Mouse (Mus musculus): Measurements from ENCODE around the gene Macrod1. TPM values are rescaled to one million over a fixed set of nuclear protein-coding genes. Genes with fewer than 3 reads are reported as not detected.

Macrod1 gene
- total RNA-seq, 2 experiments from 2014 or later, result 6.3 to 7.8 TPM

DNA sequence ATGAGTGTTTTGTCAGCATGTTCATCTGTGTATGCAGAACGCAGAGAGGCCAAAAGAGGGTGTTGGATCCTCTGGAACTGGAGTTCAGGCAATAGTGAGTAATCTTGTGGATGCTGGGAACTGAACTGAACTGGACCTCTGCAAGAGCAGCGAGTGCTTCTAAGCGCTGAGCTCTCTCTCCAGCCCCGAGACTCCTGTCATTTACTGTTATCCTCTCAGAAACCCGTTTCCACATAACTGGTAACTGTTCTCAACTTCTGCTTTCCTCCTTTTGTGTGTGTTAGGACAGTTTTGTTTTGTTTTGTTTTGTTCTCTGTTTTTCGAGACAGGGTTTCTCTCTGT, 161.3 kb downstream of the Macrod1 start:
- peak; percentile 53 for ATAC-seq (replicated peaks; ENCODE audit: poor library complexity, severe bottlenecking)

DNA sequence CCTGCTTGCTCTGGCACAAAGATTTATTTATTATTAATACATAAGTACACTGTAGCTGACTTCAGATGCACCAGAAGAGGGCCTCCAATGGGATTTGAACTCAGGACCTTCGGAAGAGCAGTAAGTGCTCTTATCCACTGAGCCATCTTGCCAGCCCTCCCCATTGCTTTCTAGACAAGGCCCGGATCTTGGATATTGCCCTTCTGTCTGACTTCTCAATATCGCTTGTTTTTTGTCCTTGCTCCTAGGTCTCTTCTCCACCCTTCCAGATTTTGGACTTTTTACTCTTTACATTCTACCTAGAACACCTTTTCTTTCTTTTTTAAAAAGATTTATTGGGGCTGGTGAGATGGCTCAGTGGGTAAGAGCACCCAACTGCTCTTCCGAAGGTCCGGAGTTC, 162.1 kb downstream of the Macrod1 start:
- ATAC-seq (replicated peaks; ENCODE audit: poor library complexity, severe bottlenecking), result no peak

DNA sequence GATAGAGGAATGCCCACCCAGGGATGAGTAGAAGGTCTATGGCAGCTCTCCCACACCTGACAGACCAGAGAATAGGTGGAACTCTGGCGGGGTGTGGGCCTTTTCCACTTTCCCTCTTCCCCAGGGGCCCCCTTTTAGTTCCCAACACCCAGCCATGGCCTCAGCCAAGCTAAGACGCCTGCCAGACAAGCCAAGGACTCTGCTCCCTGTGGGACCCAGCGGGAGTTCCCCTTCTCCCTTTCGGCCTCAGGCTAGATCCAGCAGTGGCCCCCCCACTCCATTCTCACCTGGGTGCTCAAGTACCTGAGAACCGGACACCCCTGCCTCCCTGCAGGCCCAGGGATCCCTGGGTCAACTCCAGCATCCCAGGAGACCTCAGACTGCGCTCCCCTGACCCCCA, 165.6 kb downstream of the Macrod1 start:
- ATAC-seq (replicated peaks; ENCODE audit: poor library complexity, severe bottlenecking), result no peak

DNA sequence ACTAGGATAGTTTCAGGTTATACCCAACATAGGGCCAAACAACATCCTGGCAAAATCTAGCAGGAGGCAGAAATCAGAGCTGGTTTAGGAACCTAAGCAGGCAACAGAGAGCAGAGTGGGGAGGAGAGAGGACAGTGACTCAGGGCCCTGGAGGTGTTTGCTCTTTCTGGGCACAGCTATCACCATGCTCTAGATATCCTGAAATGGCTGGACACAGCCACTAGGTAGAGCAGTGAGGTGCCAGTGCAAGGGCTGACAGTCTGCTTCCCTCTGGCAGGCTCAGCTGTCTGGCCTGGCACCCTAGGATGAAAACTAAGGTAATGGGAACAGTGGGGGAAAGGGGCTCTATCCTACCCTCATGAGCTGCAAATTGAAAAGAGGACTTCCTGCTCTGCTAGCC, 166.9 kb downstream of the Macrod1 start:
- no peak for ATAC-seq (replicated peaks; ENCODE audit: poor library complexity, severe bottlenecking)

DNA sequence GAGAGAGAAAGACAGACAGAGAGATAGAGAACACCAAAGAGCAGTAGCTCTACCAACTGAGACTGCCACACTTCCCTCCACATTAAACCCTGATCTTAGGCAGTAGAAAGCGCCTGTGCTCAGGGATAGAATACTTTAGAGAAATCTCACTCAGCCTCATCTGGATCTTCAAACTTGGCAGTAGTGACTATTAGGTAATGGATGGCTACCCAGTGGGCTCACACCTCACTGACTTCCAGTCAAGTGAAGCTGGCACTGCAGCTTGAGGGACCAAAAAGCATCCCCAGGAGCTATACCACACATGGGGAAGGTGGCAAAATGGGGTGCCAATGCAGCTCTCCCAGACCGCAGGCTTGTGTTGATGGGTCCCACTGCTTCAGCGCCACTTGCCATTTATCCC, 167.6 kb downstream of the Macrod1 start:
- ATAC-seq (replicated peaks; ENCODE audit: poor library complexity, severe bottlenecking), result no peak

DNA sequence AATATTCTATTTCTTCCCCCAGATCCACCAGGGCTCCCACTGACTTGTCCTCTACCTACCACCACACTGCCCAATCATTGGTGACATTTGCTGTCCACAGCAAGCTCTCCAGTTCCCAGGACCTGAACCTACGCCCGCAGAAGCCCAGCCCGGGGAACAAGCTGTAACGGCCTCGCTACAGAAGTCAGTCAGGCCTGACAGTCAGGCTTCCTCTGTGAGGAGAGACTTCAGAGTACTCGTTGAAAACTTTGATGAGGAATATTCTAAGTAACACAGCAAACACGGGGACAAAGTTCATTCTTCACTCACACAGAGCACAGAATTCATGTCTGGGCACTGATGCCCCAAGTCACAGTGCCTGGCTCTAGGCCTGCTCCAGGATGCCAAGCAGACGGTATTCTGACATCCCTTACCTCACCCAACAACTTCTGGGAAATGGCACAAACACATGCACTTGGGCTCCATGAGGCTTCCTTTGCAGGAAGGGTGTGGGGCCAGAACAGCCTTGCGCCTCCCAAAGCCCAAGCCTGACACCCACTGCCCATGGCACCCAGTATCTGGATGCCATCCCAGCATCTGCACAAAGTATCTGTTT, 168.6 kb downstream of the Macrod1 start:
- ATAC-seq (replicated peaks; ENCODE audit: poor library complexity, severe bottlenecking), result no peak

DNA sequence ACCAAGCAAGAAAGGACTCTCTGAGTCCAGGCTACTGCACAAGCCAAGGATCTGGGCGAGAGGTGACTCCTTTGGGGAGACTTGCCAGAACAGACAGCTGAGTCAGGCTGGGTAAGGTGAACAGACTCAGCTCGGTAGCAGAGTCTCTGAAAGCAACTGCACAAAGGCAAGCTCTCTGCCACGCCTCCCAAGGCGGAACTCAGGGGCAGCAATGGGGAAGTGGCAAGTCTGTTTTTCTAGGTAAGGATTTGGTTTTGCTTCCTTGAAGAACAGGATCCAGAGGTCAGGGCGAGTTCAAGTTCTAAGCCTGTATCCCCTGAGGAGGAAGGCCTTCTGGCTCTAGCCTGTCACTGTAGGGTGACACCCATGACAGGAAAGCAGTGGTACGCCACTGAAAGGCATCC, 169.9 kb downstream of the Macrod1 start:
- ATAC-seq (replicated peaks; ENCODE audit: poor library complexity, severe bottlenecking), result peak; percentile 86

DNA sequence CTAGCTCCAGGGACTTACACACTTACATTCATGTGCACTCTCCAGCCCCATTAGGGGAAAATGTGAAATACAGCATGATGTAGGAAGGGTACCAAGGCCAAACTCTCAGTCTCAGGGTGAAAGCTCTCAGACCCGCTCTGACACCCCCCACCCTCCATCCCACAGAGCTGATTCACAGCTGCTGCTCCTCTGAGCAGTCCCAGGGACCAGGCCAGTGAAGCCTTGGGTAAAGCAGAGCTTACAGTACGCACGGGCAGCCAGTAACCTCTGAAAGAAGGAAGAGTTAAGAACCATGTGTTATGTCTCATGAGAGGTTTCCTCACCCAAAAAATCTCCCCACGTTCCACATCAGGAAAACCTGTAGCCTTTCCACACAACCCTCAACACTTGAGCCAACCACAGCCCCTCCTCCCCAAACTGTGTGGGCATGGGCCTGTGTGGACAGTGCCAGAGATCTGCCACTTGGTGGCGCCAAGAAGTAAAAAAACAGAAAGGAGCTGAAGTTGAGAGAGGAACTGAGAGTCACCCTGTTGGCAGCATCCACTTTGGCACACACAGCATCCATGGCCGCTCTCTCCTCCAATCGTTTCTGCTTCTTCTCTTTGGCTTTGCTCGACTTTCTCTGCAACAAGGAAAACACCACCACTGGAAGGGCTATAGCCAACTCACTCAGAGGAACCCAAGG, 178.1 kb downstream of the Macrod1 start:
- ATAC-seq (replicated peaks; ENCODE audit: poor library complexity, severe bottlenecking), result peak; percentile 98

DNA sequence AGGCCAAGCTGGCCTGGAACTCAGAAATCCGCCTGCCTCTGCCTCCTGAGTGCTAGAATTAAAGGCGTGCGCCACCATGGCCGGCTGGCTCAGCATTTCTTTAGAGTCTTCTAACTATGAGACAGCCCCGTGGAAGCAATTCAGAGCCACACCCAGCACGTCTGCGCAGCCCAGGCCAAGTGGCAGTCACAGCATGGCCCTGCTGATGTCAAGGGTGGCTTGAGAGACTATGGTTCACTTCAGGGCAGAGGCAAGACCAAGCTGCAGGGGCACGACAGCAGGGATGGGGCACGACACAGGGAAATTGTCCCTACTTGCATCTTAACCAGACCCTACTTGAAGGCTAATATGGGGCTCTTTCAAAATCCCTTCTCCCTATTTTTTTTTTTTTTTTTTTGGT, 178.9 kb downstream of the Macrod1 start:
- ATAC-seq (replicated peaks; ENCODE audit: poor library complexity, severe bottlenecking), result no peak

DNA sequence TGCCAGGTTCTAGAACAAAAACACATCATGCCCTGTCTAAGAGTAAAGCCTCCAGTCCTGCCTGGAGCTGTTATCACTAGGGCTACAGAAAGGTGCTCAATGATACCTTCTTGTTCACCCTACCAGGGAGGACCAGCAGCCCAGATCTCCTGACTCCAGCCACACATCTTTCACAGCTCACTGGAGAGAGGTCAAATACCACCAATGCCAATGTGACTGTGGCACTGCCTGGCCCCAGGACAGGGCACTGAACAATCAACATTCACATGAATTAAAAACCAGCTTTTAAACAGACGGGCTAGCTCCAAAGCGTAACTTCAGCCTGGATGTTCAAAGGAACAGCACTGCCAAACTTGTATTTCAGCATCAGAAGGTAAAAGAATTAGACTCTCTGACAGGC, 179.4 kb downstream of the Macrod1 start:
- ATAC-seq (replicated peaks; ENCODE audit: poor library complexity, severe bottlenecking), result no peak

DNA sequence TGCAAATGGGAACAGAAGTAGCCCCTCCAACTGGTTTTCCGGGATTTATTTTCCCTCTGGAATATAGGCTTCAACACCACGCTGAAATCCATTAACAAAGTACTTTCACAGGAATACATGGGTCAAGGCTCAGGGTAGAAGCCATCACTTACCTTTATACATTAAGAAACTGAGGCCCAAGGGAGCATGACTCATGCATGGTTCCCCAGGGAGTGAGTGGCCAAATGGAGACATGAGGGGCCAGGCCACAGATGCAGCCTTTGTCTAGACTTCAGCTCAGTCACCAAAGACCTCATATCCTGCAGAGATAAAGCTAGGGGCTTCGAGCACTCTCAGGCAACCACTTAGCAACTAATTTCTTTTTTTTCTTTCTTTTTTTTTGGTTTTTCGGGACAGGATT, 180.1 kb downstream of the Macrod1 start:
- ATAC-seq (replicated peaks; ENCODE audit: poor library complexity, severe bottlenecking), result no peak

DNA sequence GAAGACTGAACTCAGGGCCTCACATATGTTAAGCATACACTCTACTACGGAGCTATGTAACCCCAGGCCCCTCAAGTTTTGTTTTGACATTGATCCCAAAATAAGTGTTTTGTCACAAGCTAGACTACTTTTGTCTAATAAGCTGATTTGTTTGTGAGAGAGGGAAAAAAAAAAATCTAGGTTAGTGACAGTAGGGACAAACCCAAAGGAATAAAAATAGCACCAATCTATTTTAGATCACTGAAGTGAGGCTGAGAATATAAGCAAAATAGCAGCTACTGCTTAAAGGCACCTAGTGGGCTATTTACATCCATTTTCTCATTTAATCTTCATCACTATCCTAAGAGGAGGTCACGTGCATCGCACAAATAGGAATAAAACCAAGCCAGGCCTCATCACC, 183.0 kb downstream of the Macrod1 start:
- ATAC-seq (replicated peaks; ENCODE audit: poor library complexity, severe bottlenecking), result no peak

DNA sequence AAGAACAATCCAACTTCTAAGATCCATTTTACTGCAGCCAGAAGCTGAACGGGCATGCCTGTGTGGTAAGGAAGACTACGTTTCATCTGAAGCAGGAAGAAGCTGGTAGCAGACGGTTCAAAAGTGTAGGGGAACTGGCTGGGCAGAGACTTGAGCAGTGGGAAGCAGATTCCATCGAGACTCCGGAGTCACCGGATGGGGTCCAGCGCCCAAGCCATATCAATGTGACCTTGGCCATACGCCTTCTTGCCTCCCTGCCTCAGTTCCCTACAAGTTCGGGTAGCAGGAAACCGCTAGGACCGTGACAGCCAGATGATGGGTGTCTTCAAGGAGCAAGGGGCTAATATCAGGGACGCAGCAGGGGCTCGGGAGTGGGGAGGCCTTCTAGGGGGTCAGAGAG, 183.7 kb downstream of the Macrod1 start:
- ATAC-seq (replicated peaks; ENCODE audit: poor library complexity, severe bottlenecking), result no peak

DNA sequence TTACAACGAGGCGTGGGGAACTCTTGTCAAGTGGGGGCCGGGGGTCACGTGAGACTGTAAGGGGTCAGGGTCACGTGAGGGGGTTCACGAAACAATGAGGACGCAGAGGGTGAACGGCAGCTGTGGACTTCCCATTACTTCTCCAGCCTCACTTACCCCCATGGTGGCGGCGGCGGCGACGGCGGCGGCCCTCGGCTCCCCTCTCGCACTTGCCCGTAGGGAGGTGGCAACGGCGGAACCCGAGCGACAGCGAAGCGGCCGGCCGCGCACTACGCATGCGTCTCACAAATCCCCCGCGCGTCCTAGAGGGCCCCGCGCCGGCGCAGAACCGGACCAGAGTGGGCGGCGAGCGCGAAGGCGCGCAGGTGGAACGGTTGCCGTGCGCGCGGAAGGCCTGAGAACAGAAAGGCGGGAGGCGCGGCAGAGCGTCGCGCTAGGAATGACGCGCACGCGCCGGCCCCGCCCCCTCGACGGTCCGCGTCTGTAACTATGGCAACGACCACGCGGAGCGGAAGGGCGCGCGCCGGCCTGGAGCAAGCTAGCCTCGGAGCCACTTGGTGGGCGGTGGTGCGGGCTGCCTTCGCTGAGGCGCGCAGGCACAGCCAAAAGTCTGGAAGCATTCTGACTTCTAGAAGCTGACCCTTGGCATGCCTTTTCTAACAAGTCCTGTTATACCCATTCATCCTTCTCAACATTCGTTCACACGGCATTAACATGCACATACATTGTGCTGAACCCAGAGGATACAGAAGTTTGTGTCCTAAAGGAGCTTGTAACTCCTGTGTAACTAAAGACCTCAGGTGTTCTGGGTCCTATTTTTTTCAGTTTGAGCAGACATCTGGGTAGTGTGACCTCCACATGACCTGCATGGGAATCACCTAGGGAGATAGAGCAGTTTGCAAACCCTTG, 184.4 kb downstream of the Macrod1 start, which contains the start of gene Naa40:
TSS of gene Naa40 (minus strand) at position 402 of the 909 bp plus-strand sequence.
- ATAC-seq (replicated peaks; ENCODE audit: poor library complexity, severe bottlenecking), result peak; percentile 94

DNA sequence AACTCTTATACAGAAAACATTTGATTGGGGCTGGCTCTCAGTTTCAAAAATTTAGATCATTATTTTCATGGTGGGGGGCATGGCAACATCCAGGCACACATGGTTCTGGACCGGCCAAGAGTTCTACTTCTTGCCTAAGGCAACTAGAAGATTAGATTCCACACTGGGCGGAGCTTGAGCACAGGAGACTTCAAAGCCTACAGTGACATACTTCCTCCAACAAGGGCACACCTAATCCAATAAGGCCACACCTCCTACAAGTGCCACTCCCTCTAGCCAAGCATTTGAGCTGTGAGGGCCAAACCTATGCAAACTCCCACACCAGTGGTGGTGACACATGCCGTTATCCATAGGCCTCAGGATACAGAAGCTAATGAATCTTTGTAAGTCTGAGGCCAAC, 189.4 kb downstream of the Macrod1 start:
- ATAC-seq (replicated peaks; ENCODE audit: poor library complexity, severe bottlenecking), result no peak

Other genes starting within 250 kb of the Macrod1 start
- gene Rps6ka4, start 216.2 kb upstream of the Macrod1 start, total RNA-seq (2014; fragmentation: Nextera tagmentation), result 2.8 and 13.3 TPM in 2 replicates
- 3.9 and 8.1 TPM in 2 replicates for gene Rps6ka4, start 216.2 kb upstream of the Macrod1 start, total RNA-seq (2017)
- 17.8 and 22.6 TPM in 2 replicates for gene Ccdc88b, start 198.6 kb upstream of the Macrod1 start, total RNA-seq (2014; fragmentation: Nextera tagmentation)
- gene Ccdc88b, start 198.6 kb upstream of the Macrod1 start, total RNA-seq (2017), result 53.1 and 58.0 TPM in 2 replicates
- gene Trmt112, start 147.1 kb upstream of the Macrod1 start, total RNA-seq (2014; fragmentation: Nextera tagmentation), result 149 and 152 TPM in 2 replicates
- gene Trmt112, start 147.1 kb upstream of the Macrod1 start, total RNA-seq (2017), result 156 and 160 TPM in 2 replicates
- gene Prdx5, start 146.7 kb upstream of the Macrod1 start, total RNA-seq (2014; fragmentation: Nextera tagmentation), result 352 and 419 TPM in 2 replicates
- gene Prdx5, start 146.7 kb upstream of the Macrod1 start, total RNA-seq (2017), result 522 and 534 TPM in 2 replicates
- gene Esrra, start 135.0 kb upstream of the Macrod1 start, total RNA-seq (2014; fragmentation: Nextera tagmentation), result 10.7 and 29.3 TPM in 2 replicates
- 15.5 and 18.6 TPM in 2 replicates for gene Esrra, start 135.0 kb upstream of the Macrod1 start, total RNA-seq (2017)
- 3.0 TPM in 1 of 2 replicates, not detected in the other for gene Catsperz, start 131.4 kb upstream of the Macrod1 start, total RNA-seq (2014; fragmentation: Nextera tagmentation)
- gene Catsperz, start 131.4 kb upstream of the Macrod1 start, total RNA-seq (2017), result 2.8 and 4.5 TPM in 2 replicates
- not detected in 2 replicates for gene Kcnk4, start 122.3 kb upstream of the Macrod1 start, total RNA-seq (2014; fragmentation: Nextera tagmentation)
- not detected in 2 replicates for gene Kcnk4, start 122.3 kb upstream of the Macrod1 start, total RNA-seq (2017)
- 26.7 and 34.5 TPM in 2 replicates for gene Bad, start 114.9 kb upstream of the Macrod1 start, total RNA-seq (2014; fragmentation: Nextera tagmentation)
- 48.8 and 69.0 TPM in 2 replicates for gene Bad, start 114.9 kb upstream of the Macrod1 start, total RNA-seq (2017)
- gene Gpr137, start 114.3 kb upstream of the Macrod1 start, total RNA-seq (2014; fragmentation: Nextera tagmentation), result 15.0 and 18.5 TPM in 2 replicates
- gene Gpr137, start 114.3 kb upstream of the Macrod1 start, total RNA-seq (2017), result 14.9 and 15.8 TPM in 2 replicates
- 194 and 276 TPM in 2 replicates for gene Ppp1r14b, start 81.8 kb upstream of the Macrod1 start, total RNA-seq (2014; fragmentation: Nextera tagmentation)
- gene Ppp1r14b, start 81.8 kb upstream of the Macrod1 start, total RNA-seq (2017), result 94.5 and 105 TPM in 2 replicates
- gene Plcb3, start 80.3 kb upstream of the Macrod1 start, total RNA-seq (2014; fragmentation: Nextera tagmentation), result 8.0 and 14.6 TPM in 2 replicates
- 7.1 and 10.9 TPM in 2 replicates for gene Plcb3, start 80.3 kb upstream of the Macrod1 start, total RNA-seq (2017)
- gene Fkbp2, start 76.3 kb upstream of the Macrod1 start, total RNA-seq (2014; fragmentation: Nextera tagmentation), result 98.9 and 160 TPM in 2 replicates
- gene Fkbp2, start 76.3 kb upstream of the Macrod1 start, total RNA-seq (2017), result 173 and 197 TPM in 2 replicates
- 27.6 and 35.2 TPM in 2 replicates for gene Vegfb, start 69.2 kb upstream of the Macrod1 start, total RNA-seq (2014; fragmentation: Nextera tagmentation)
- gene Vegfb, start 69.2 kb upstream of the Macrod1 start, total RNA-seq (2017), result 6.2 and 7.4 TPM in 2 replicates
- 6.4 and 16.5 TPM in 2 replicates for gene Dnajc4, start 64.2 kb upstream of the Macrod1 start, total RNA-seq (2014; fragmentation: Nextera tagmentation)
- gene Dnajc4, start 64.2 kb upstream of the Macrod1 start, total RNA-seq (2017), result 7.9 and 11.8 TPM in 2 replicates
- gene Nudt22, start 60.7 kb upstream of the Macrod1 start, total RNA-seq (2014; fragmentation: Nextera tagmentation), result 8.5 and 14.4 TPM in 2 replicates
- 3.4 and 14.5 TPM in 2 replicates for gene Nudt22, start 60.7 kb upstream of the Macrod1 start, total RNA-seq (2017)
- gene Trpt1, start 60.7 kb upstream of the Macrod1 start, total RNA-seq (2014; fragmentation: Nextera tagmentation), result 3.0 TPM in 1 of 2 replicates, not detected in the other
- 0.21 and 0.60 TPM in 2 replicates for gene Trpt1, start 60.7 kb upstream of the Macrod1 start, total RNA-seq (2017)
- gene Fermt3, start 37.3 kb upstream of the Macrod1 start, total RNA-seq (2014; fragmentation: Nextera tagmentation), result 103 and 119 TPM in 2 replicates
- 182 and 230 TPM in 2 replicates for gene Fermt3, start 37.3 kb upstream of the Macrod1 start, total RNA-seq (2017)
- 162 and 187 TPM in 2 replicates for gene Stip1, start 16.8 kb upstream of the Macrod1 start, total RNA-seq (2014; fragmentation: Nextera tagmentation)
- 246 and 270 TPM in 2 replicates for gene Stip1, start 16.8 kb upstream of the Macrod1 start, total RNA-seq (2017)
- not detected in 2 replicates for gene Flrt1, start 48.9 kb downstream of the Macrod1 start, total RNA-seq (2014; fragmentation: Nextera tagmentation)
- not detected in 2 replicates for gene Flrt1, start 48.9 kb downstream of the Macrod1 start, total RNA-seq (2017)
- gene Otub1, start 149.5 kb downstream of the Macrod1 start, total RNA-seq (2014; fragmentation: Nextera tagmentation), result 61.0 and 61.2 TPM in 2 replicates
- gene Otub1, start 149.5 kb downstream of the Macrod1 start, total RNA-seq (2017), result 63.0 and 69.0 TPM in 2 replicates
- gene Cox8a, start 160.8 kb downstream of the Macrod1 start, total RNA-seq (2014; fragmentation: Nextera tagmentation), result 854 and 878 TPM in 2 replicates
- gene Cox8a, start 160.8 kb downstream of the Macrod1 start, total RNA-seq (2017), result 563 and 615 TPM in 2 replicates
- 67.4 and 72.3 TPM in 2 replicates for gene Naa40, start 184.4 kb downstream of the Macrod1 start, total RNA-seq (2014; fragmentation: Nextera tagmentation)
- 42.9 and 49.3 TPM in 2 replicates for gene Naa40, start 184.4 kb downstream of the Macrod1 start, total RNA-seq (2017)
- gene Rcor2, start 210.5 kb downstream of the Macrod1 start, total RNA-seq (2014; fragmentation: Nextera tagmentation), result 3.1 and 6.9 TPM in 2 replicates
- gene Rcor2, start 210.5 kb downstream of the Macrod1 start, total RNA-seq (2017), result 3.4 and 5.2 TPM in 2 replicates

All from granulocyte monocyte progenitor cell, adult 5-6 weeks (primary cell).